ENCODE assay signal across 9 mouse cellular contexts in the genomic region with DNA sequence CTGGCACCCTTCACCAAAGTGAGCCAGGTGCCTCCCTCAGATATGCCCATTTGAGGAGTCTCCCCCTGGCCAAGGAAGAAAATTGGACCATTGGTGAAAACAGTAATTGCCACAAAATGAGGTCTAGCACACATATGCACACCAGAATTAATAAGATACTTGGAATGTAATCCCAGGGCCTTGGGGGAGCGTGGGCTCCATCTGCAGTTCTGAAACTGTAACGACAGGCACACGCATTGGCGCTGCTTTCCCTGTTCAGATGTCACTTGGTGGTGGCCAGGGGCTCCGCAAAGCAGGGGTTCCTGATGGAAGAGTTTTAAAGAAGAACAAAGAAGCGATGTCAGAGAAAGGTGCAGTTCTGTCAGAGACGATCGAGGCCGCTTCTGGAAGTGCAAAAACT. TPM values are rescaled to one million over a fixed set of nuclear protein-coding genes. Genes with fewer than 3 reads are reported as not detected.
A peak's percentile ranks its signal among the peaks of the same experiment; 100 is the strongest.
DNase-seq lines count a peak whose midpoint lies in the region; ATAC-seq and TF ChIP-seq lines count a peak whose summit lies in the region.
"Had no signal": no experiment of that assay in that cellular context is flagged by ENCODE, and none has a peak within 500 bp of the region (broad histone marks: within the 10 kb centered on the region; RNA-seq: fewer than 3 reads in every experiment).

No protein-coding gene starts in this region.

- H3K27ac ChIP-seq in thymus, adult 2 months (ENCODE audit: control insufficient read depth, insufficient read depth, low read length), result no peak overlapping the region
- no peak overlapping the region for H3K27ac ChIP-seq in embryonic fibroblast, embryonic 13.5 days (ENCODE audit: insufficient read depth, low read length)
- H3K27ac ChIP-seq: neural tube, embryonic 13.5 days had no signal

- H3K4me3 ChIP-seq in thymus, adult 2 months (ENCODE audit: control insufficient read depth, insufficient read depth, low read length), result no peak overlapping the region
- no peak overlapping the region for H3K4me3 ChIP-seq in embryonic fibroblast, embryonic 13.5 days (ENCODE audit: insufficient read depth, low read length)
- H3K4me3 ChIP-seq: neural tube, embryonic 13.5 days had no signal

- no peak for TF ChIP-seq CTCF in thymus, adult 2 months (IDR thresholded peaks at IDR 0.05; ENCODE audit: borderline replicate concordance, control insufficient read depth, extremely low read depth, insufficient read depth, low read length, poor library complexity)
- TF ChIP-seq CTCF in embryonic fibroblast, embryonic 13.5 days (IDR thresholded peaks at IDR 0.05; ENCODE audit: borderline replicate concordance, insufficient read depth, low read length), result peak; percentile 64; the same call in 1 of the 2 replicates

- WGBS in thymus, adult 2 months, result 91% methylated on average over 9 of the region's 9 CpGs

- no peaks in the 10 kb centered on the region for H3K36me3 ChIP-seq in thymus, adult 2 months (ENCODE audit: control insufficient read depth, insufficient read depth, low read length)

- peaks cover 5% of the 10 kb centered on the region for H3K4me1 ChIP-seq in thymus, adult 2 months (replicated peaks; ENCODE audit: control insufficient read depth, insufficient read depth, low read length)
- H3K4me1 ChIP-seq in embryonic fibroblast, embryonic 13.5 days (ENCODE audit: control insufficient read depth, insufficient read depth, low read length), result no peaks in the 10 kb centered on the region
- H3K4me1 ChIP-seq: neural tube, embryonic 13.5 days had no signal

- peak; percentile 73 for ATAC-seq in megakaryocyte progenitor cell, adult 5-6 weeks (replicated peaks; ENCODE audit: poor library complexity)

- DNase-seq in heart, postnatal 4 days, result peak; percentile 44
- DNase-seq in heart, adult 11 months, result no peak
- peak; percentile 19 for DNase-seq in thymus, adult 2 months
- no peak for DNase-seq in thymus, adult 18-20 months
- no peak for DNase-seq in testis, postnatal 10 days (ENCODE audit: low spot score)
- DNase-seq in heart, adult 9 months (ENCODE audit: low spot score in 2 of 2), result no peak

- no peak for TF ChIP-seq POLR2A in thymus, adult 2 months (IDR thresholded peaks at IDR 0.05; ENCODE audit: control insufficient read depth, extremely low read depth, insufficient read depth, low read length, poor library complexity)
- no peak for TF ChIP-seq POLR2A in embryonic fibroblast, embryonic 13.5 days (IDR thresholded peaks at IDR 0.05; ENCODE audit: low read depth, low read length)

- no peaks in the 10 kb centered on the region for H3K27me3 ChIP-seq in thymus, adult 2 months (ENCODE audit: control insufficient read depth, insufficient read depth, low read length)
- H3K27me3 ChIP-seq: neural tube, embryonic 13.5 days had no signal

RNA-seq across cellular contexts. Expression of gene Synj2, which starts 17.8 kb away (rescaled TPM):
- total RNA-seq in heart, postnatal 4 days (2021), result 10 to 100 TPM; 26.5 to 28.6 TPM
- 9.0 and 9.8 TPM in 2 replicates for polyA plus RNA-seq in thymus, adult 2 months (2012; rRNA removed)
- 19.9 and 22.1 TPM in 2 replicates for polyA plus RNA-seq in embryonic fibroblast, embryonic 13.5 days (2011; ENCODE audit: insufficient read length, low read depth, missing spikeins)
- total RNA-seq in megakaryocyte progenitor cell, adult 5-6 weeks (2015), result 7.5 and 8.3 TPM in 2 replicates
- 9.8 and 11.0 TPM in 2 replicates for total RNA-seq in megakaryocyte progenitor cell, adult 5-6 weeks (2017)

Comparison
In these comparisons a context has a peak if more than half of its experiments do, and no peak if none do; other contexts are left out.
1. DNase-seq: peak in heart, postnatal 4 days (single experiment) and thymus, adult 2 months (single experiment); none in heart, adult 11 months (single experiment), thymus, adult 18-20 months (0 of 2), testis, postnatal 10 days (single experiment) and heart, adult 9 months (0 of 2).